Mouse (Mus musculus) urinary bladder, postnatal 14 days (tissue): ENCODE results near the gene Pld1.

Experiments used
- DNase-seq: peaks from one replicate; pipeline ENCODE4 v3.0.0; 2021; ENCODE audit warnings: low spot score

Pld1 gene

DNA sequence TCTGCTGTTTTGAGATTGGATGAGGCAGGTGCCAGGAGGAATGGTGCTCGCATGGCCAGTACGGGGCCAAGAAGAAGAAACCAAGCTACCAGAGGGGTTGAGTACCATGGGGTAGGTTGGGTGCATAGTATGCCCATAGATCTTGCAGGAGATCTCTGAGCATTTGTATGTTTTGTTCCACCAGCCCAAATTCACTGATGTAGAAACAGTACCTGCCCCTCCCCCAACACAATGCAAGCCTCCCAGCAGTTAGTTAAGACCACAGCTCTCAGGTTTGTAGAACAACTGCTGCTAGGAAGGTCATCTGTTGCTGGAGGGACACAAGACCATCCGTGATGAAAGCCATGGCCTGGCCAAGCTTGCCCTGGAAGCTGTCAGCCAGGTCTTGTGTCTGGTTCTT is 220.4 kb downstream of the Pld1 start:
- peak; percentile 1 for DNase-seq

GRCm38 (mm10) chr3:28162346-28162745 is 223.9 kb downstream of the Pld1 start:
- DNase-seq = peak; percentile 1

DNA sequence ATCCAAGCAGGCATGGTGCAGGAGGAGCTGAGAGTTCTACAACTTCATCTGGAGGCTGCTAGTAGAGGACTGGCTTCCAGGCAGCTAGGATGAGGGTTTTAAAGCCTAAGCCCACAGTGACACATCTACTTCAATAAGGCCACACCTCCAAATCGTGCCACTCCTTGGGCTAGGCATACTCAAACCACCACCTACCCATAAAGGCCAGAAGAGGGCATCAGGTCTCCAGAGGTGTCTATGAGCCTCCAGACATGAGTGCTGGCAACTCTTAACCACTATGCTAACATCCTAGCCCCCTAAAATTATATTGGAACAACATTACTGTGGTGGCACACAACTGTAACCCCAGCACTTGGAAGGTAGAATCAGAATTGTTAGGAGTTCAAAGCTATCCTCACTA is 226.2 kb downstream of the Pld1 start:
- peak; percentile 2 for DNase-seq

GRCm38 (mm10) chr3:28165598-28165997 is 227.1 kb downstream of the Pld1 start:
- peak; percentile 62 for DNase-seq

DNA sequence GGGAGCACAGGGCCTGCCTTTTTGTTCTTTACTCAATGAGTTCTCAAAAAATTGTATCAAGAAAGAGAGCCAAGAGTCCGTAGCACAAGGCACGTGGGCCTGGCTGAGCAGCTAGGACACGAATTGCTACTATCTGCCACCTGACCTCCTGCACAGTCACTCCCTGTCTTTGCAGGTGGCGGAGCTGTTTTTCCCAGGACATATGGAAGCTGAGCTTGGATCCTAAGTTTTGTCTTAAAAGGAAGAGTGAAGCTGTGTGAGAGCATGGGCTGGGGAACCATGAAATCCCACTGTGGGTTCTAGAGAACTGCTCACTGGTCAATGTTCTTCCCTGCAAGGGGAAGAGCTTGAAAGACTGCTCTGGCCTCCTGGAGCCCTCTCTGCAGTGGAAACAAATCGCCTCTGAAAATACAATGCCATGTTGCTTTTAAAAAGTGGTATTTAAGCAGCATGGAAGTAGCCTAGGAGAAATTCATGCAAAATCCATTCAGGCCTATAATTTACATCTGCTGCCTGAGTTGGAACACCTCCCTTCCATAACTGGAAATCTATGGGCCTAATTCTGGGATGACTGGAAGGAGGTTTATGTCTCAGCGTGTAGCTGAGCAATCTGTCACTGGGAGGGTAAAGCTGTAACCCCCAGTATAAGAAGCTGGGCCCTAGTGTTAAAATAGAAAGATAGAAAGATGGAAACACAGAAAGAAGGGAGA is 229.5 kb downstream of the Pld1 start:
- DNase-seq = no peak

GRCm38 (mm10) chr3:28170911-28171618 is 232.6 kb downstream of the Pld1 start:
- peak; percentile 44 for DNase-seq

- peak; percentile 4 for DNase-seq
These were observed 237.8 kb downstream of the Pld1 start for GRCm38 (mm10) chr3:28175997-28176967.

DNA sequence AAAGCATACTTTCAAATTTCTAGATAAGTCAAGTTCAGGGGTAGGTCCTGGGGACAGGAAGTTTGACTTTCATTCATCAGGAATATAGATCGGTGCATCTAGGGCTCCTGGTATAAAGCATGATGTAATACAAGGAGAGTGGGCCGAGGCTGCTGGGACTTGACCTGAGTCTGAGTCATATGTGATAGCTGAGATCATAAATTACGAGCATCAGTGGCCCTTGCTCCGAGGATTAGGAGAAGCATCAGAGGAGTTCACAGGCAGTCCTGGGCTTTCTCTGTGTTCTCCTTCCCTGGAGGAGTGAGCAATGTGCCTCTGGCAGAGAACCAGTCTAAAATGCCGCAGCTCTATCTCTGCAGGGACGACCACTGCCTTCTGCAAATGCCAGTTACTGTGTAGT is 239.8 kb downstream of the Pld1 start:
- DNase-seq = peak; percentile 3
